Mouse (Mus musculus) heart, embryonic 10.5 days (tissue): ENCODE data around the gene Rps6kl1. TPM values are rescaled to one million over a fixed set of nuclear protein-coding genes. Genes with fewer than 3 reads are reported as not detected.

ENCODE experiments used
- polyA plus RNA-seq: library from polyadenylated mRNA; unstranded; fragments of >200 nt; fragmentation: Nextera tagmentation; extraction: Ambion mirVana; gene quantifications from 2 replicates; pipeline ENCODE4 v1.2.1, GENCODE M21; 2016

Rps6kl1 gene
- polyA plus RNA-seq, 1 experiment from 2014 or later, result 1.4 TPM

Other genes with a start within 250 kb of the Rps6kl1 start
- gene Fcf1, start 180.4 kb downstream of the Rps6kl1 start, polyA plus RNA-seq, result 106 and 142 TPM in 2 replicates
- gene Arel1, start 180.4 kb downstream of the Rps6kl1 start, polyA plus RNA-seq, result 10.8 and 15.7 TPM in 2 replicates
- 23.8 and 28.7 TPM in 2 replicates for gene Ylpm1, start 154.9 kb downstream of the Rps6kl1 start, polyA plus RNA-seq
- 1.9 and 2.6 TPM in 2 replicates for gene Prox2, start 40.5 kb downstream of the Rps6kl1 start, polyA plus RNA-seq
- gene Dlst, start 40.4 kb downstream of the Rps6kl1 start, polyA plus RNA-seq, result 162 and 217 TPM in 2 replicates
- 9.3 and 13.6 TPM in 2 replicates for gene Pgf, start 26.5 kb upstream of the Rps6kl1 start, polyA plus RNA-seq
- 71.5 and 91.3 TPM in 2 replicates for gene Eif2b2, start 68.2 kb upstream of the Rps6kl1 start, polyA plus RNA-seq
- gene Mlh3, start 119.3 kb upstream of the Rps6kl1 start, polyA plus RNA-seq, result 6.8 and 7.0 TPM in 2 replicates
- gene Acyp1, start 137.2 kb upstream of the Rps6kl1 start, polyA plus RNA-seq, result 65.3 and 75.4 TPM in 2 replicates
- 0.82 and 0.85 TPM in 2 replicates for gene Zc2hc1c, start 137.3 kb upstream of the Rps6kl1 start, polyA plus RNA-seq
- 24.3 and 24.6 TPM in 2 replicates for gene Nek9, start 188.1 kb upstream of the Rps6kl1 start, polyA plus RNA-seq
- 308 and 314 TPM in 2 replicates for gene Tmed10, start 223.6 kb upstream of the Rps6kl1 start, polyA plus RNA-seq